Mouse (Mus musculus) CH12F3 (cell line): ENCODE measurements around the gene Ung.

ENCODE experiments used
- in situ Hi-C: fragments of 300-500 bp; cut with MboI; formaldehyde crosslinking; loops from 2 replicates; pipeline ENCODE4 v1.14.3; 2020; ENCODE audit warnings: low sequenced_read_pairs

Ung gene

GRCm38 (mm10) chr5:114130211-114130605 is at the start of gene Ung:
TSS of gene Ung (plus strand) at chr5:114130386.
- in situ Hi-C loops: no loop called here

- in situ Hi-C loops: no loop called here
These were observed 44.7 kb upstream of the Ung start for GRCm38 (mm10) chr5:114085501-114085900.

GRCm38 (mm10) chr5:114087875-114088480 is 42.2 kb upstream of the Ung start:
- in situ Hi-C loops: no loop called here

GRCm38 (mm10) chr5:114090421-114091013 is 39.7 kb upstream of the Ung start:
- in situ Hi-C loops: no loop called here

GRCm38 (mm10) chr5:114091057-114091807 is 39.0 kb upstream of the Ung start, which contains the start of gene Svop:
TSS of gene Svop (minus strand) at chr5:114091570.
- in situ Hi-C loops: no loop called here

- in situ Hi-C loops: no loop called here
These were observed 30.3 kb upstream of the Ung start for GRCm38 (mm10) chr5:114099709-114100389.

- in situ Hi-C loops: no loop called here
These were observed 29.6 kb upstream of the Ung start for GRCm38 (mm10) chr5:114100390-114101099.

GRCm38 (mm10) chr5:114101873-114102272 is 28.3 kb upstream of the Ung start:
- in situ Hi-C loops: no loop called here

- in situ Hi-C loops: no loop called here
These were observed 27.4 kb upstream of the Ung start for GRCm38 (mm10) chr5:114102807-114103206.

- in situ Hi-C loops: no loop called here
These were observed 23.7 kb upstream of the Ung start for GRCm38 (mm10) chr5:114106391-114106935.

- in situ Hi-C loops: no loop called here
These were observed 16.9 kb upstream of the Ung start for GRCm38 (mm10) chr5:114113334-114113733.

- in situ Hi-C loops: no loop called here
These were observed 15.2 kb upstream of the Ung start for GRCm38 (mm10) chr5:114115030-114115429.

GRCm38 (mm10) chr5:114116586-114116985 is 13.6 kb upstream of the Ung start:
- in situ Hi-C loops: no loop called here

- in situ Hi-C loops: no loop called here
These were observed 10.4 kb upstream of the Ung start for GRCm38 (mm10) chr5:114119806-114120205.

GRCm38 (mm10) chr5:114126008-114126407 is 4.2 kb upstream of the Ung start:
- in situ Hi-C loops: no loop called here

GRCm38 (mm10) chr5:114126499-114127244 is 3.5 kb upstream of the Ung start:
- in situ Hi-C loops: no loop called here

- in situ Hi-C loops: no loop called here
These were observed 2.5 kb upstream of the Ung start, which contains the start of gene Alkbh2 for GRCm38 (mm10) chr5:114127374-114128349. TSS of gene Alkbh2 (minus strand) at chr5:114128218.

- in situ Hi-C loops: no loop called here
These were observed 506 bp upstream of the Ung start for GRCm38 (mm10) chr5:114129550-114130210.
